Mouse (Mus musculus): ENCODE results near the gene Arhgef3. TPM values are rescaled to one million over a fixed set of nuclear protein-coding genes. Genes with fewer than 3 reads are reported as not detected.
"Not testable (repeated sequence)": the region's sequence is repeated elsewhere in the genome, so short reads cannot be mapped to it uniquely, and the experiment has no call there.

Arhgef3 gene
- polyA plus RNA-seq, 1 experiment, result 48.5 TPM

DNA sequence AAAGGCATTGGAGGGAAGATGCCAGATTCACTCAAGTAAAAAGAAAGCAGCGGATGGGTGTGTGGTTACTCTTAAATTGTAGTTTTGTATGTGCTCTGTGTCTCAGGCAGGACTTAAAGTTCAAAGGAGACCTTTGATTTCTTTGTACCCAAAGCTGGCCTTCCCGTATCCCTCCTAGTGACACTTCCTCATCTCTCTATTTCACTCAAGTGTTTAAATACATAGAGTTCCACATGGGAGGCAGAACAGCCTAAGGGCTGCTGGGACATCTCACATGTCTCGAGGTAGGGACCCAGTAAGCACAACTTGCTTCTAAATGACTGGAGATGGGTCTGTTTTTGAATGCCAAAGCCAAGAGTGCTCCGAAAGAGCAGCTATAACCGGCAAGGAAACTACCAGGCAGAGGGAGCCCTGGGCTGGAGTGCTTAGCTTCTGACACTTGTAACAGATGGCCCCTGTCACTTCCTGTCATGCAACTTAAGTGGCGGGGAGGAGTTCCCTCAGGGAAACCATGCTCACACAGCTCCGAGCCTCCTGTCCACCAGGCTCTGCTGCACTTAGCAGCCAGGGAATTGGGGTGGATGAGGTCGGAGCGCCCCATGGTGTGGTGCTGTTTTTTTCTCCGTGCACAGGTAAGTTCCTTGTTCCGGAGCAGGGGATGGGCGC lies 123.0 kb downstream of the Arhgef3 start:
- TF ChIP-seq POLR2A (IDR thresholded peaks at IDR 0.05; ENCODE audit: borderline replicate concordance, extremely low read depth, low read depth, low read length) (peak; percentile 88; the same call in 1 of the 2 replicates), CTCF (IDR thresholded peaks at IDR 0.05; ENCODE audit: insufficient read depth, low read length) (no peak)
- 22% methylated on average over 12 of the region's 12 CpGs for WGBS
- peak; percentile 52 for DNase-seq
- H3K4me3 ChIP-seq (replicated peaks; ENCODE audit: extremely low read depth, low read depth, low read length), result peak overlapping the region; percentile 83
- H3K4me1 ChIP-seq (ENCODE audit: control insufficient read depth, insufficient read depth, low read length), result peaks cover 18% of the 10 kb centered on the region

DNA sequence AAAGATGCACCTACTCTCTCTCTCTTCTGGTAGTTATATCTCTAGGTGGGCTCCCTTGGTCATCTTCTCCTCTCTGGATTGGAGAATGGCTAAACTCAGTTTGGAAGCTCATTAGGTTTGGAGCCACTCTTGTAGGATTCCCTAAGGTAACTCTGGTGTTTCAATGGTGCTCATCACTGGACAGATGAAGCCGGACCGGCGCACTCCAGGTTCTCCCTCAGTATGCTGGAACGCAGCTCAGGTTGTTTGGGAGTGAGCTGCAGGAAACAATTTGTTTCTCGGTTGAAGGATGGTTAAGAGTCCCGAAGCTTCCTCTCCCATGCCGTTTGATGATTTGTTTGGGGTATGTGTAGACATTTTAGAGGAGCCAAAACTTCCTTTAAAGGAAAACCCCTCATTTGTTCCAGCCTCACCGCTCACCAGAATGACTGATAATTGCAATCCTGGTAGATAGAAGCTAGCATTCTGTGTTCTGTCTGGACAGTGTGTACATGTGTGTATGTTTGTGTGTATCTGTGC lies 124.0 kb downstream of the Arhgef3 start:
- TF ChIP-seq CTCF (IDR thresholded peaks at IDR 0.05; ENCODE audit: insufficient read depth, low read length), result no peak
- TF ChIP-seq POLR2A (IDR thresholded peaks at IDR 0.05; ENCODE audit: borderline replicate concordance, extremely low read depth, low read depth, low read length), result no peak
- no peak for DNase-seq
- peaks cover 22% of the 10 kb centered on the region for H3K4me1 ChIP-seq (ENCODE audit: control insufficient read depth, insufficient read depth, low read length)
- WGBS, result 39% methylated on average over 8 of the region's 8 CpGs
- peak overlapping the region; percentile 83 for H3K4me3 ChIP-seq (replicated peaks; ENCODE audit: extremely low read depth, low read depth, low read length)

DNA sequence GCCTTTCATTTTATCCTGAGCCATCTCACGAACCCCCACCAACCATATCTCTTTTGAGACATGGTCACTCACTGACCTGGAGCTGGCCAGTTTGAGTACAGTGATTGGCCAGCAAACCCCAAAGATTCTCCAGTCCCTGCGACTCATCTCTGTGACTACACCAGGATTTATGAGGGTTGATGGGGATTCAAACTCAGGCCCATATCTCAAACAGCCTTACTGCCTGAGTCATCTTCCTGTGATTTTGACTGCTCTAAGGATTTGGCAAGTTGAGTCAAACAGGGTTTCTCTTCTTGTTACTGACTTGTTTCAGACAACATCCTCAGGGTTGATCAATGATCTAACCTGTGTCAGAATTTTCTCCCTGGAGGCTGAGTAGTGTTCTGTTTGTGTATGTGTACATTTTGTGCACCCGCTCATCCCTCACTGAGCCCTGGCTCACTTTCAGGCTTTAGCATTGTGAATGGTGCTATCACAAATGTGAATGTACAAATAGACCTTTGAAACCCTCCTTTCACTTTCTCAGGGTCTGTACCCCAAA lies 124.9 kb downstream of the Arhgef3 start:
- DNase-seq, result no peak
- 56% methylated on average over 3 of the region's 3 CpGs for WGBS
- Histone ChIP-seq H3K4me3 (replicated peaks; ENCODE audit: extremely low read depth, low read depth, low read length) (peak overlapping the region; percentile 43), H3K4me1 (ENCODE audit: control insufficient read depth, insufficient read depth, low read length) (peaks cover 23% of the 10 kb centered on the region)
- TF ChIP-seq POLR2A (IDR thresholded peaks at IDR 0.05; ENCODE audit: borderline replicate concordance, extremely low read depth, low read depth, low read length), result no peak
- TF ChIP-seq CTCF (IDR thresholded peaks at IDR 0.05; ENCODE audit: insufficient read depth, low read length), result no peak

DNA sequence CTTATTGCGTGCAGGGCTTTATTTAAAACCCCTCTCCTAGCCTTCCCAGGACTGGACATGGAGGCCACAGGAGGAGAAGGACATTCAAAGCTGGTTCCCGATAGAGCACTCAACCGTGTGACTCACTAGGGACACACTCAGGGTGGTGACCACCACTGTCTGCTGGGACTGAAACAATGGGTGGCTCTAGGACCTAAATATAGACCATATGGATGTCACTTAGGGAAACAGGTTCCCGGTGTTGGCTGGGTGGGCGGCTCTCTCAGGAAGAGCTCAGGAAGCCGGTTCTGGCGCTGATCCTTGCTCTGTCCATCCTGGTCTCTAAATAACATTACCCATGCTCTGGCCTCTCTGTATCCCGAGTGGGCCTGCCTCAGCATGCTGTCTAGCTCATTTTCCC lies 127.6 kb downstream of the Arhgef3 start:
- no peak for TF ChIP-seq CTCF (IDR thresholded peaks at IDR 0.05; ENCODE audit: insufficient read depth, low read length)
- TF ChIP-seq POLR2A (IDR thresholded peaks at IDR 0.05; ENCODE audit: borderline replicate concordance, extremely low read depth, low read depth, low read length), result peak; percentile 56; the same call in 1 of the 2 replicates
- DNase-seq, result no peak
- Histone ChIP-seq H3K4me3 (replicated peaks; ENCODE audit: extremely low read depth, low read depth, low read length) (no peak overlapping the region), H3K4me1 (ENCODE audit: control insufficient read depth, insufficient read depth, low read length) (peaks cover 19% of the 10 kb centered on the region)
- WGBS, result 55% methylated on average over 8 of the region's 8 CpGs

DNA sequence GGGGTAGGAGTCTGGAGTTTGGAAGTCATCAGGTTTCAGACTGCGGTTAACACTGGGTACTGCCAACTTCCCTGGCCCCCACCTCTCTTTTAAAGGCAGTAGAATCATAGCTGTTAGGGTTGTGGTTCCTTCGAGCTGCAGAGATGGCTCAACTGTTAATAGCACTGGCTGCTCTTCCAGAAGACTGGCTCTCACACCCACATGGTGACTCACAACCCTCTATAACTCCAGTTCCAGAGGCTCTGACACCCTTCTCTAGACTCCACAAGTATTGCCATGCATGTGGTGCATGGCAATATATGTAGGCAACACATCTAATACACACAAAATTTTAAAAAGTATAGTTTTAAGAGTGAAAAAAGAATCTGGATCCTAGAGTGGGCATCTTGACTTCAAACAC lies 128.1 kb downstream of the Arhgef3 start:
- DNase-seq, result no peak
- WGBS, result 50% methylated on average over 2 of the region's 2 CpGs
- Histone ChIP-seq H3K4me1 (ENCODE audit: control insufficient read depth, insufficient read depth, low read length) (peaks cover 17% of the 10 kb centered on the region), H3K4me3 (replicated peaks; ENCODE audit: extremely low read depth, low read depth, low read length) (no peak overlapping the region)
- TF ChIP-seq POLR2A (IDR thresholded peaks at IDR 0.05; ENCODE audit: borderline replicate concordance, extremely low read depth, low read depth, low read length) (no peak), CTCF (IDR thresholded peaks at IDR 0.05; ENCODE audit: insufficient read depth, low read length) (no peak)

DNA sequence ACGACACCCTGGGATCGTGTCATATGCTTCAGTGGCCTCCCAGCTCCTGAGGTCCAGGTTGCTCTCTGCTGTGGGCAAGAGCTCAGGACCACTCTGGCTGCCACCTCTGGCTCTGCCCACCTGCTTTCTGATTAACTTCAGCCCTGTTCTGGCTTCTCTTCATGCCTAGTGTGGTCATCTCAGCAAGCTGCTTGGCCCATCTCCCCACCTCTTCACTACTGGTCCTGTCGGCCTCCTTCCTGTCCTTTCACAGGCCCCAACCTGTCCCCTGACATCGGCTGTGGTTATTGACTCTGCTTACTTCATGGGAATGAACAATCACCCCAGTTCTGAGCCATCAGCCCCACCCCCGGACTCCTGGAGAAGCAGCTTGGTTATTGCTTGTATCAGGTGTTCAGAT lies 128.9 kb downstream of the Arhgef3 start:
- WGBS, result 66% methylated on average over 5 of the region's 5 CpGs
- TF ChIP-seq CTCF (IDR thresholded peaks at IDR 0.05; ENCODE audit: insufficient read depth, low read length), result no peak
- TF ChIP-seq POLR2A (IDR thresholded peaks at IDR 0.05; ENCODE audit: borderline replicate concordance, extremely low read depth, low read depth, low read length), result no peak
- DNase-seq, result no peak

DNA sequence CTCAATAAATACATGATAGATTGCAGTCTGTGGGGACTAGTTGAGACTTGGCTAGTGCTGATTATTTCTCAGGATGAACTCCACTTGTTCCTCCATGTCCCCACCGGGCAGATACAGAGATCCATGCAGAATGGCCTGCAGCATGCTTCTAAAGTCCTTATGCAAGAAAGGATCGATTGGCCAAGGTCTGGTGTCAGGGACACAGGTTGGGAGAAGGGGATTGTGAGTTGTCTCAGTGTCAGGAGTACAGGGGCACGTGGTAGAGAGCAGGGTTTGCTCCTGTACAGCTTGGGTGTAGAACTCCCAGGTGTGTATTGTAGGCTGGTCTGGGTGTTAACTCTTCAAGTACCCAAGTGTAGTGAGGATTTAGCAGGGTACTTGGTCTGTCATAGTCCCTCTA lies 130.2 kb downstream of the Arhgef3 start:
- H3K4me3 ChIP-seq (replicated peaks; ENCODE audit: extremely low read depth, low read depth, low read length), result no peak overlapping the region
- peaks cover 20% of the 10 kb centered on the region for H3K4me1 ChIP-seq (ENCODE audit: control insufficient read depth, insufficient read depth, low read length)
- WGBS, result 75% methylated on average over 3 of the region's 3 CpGs
- TF ChIP-seq CTCF (IDR thresholded peaks at IDR 0.05; ENCODE audit: insufficient read depth, low read length) (no peak), POLR2A (IDR thresholded peaks at IDR 0.05; ENCODE audit: borderline replicate concordance, extremely low read depth, low read depth, low read length) (no peak)
- no peak for DNase-seq

More for the DNA sequence above, 128.9 kb downstream of the Arhgef3 start:
- H3K4me3 ChIP-seq (replicated peaks; ENCODE audit: extremely low read depth, low read depth, low read length), result no peak overlapping the region
- peaks cover 17% of the 10 kb centered on the region for H3K4me1 ChIP-seq (ENCODE audit: control insufficient read depth, insufficient read depth, low read length)

DNA sequence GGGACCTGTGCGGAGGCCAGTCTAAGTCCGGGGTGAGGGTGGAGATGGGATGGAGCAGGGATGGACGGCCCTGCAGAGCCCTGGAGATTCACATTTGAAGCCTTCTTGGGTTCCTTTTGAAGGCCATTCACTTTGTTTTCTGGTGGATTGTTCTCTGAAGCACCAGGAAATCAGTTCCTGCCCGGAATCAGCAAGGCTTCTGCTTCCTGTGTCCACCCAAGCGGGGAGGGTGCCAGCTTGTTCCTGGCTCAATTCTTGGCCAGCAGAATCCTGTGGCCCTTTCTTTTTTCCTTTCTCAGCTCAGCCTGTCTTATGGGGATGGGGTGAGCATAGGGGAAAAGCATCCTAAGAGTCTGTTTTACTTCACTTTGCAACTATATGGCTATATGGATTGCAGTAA lies 131.7 kb downstream of the Arhgef3 start:
- DNase-seq, result no peak
- TF ChIP-seq CTCF (IDR thresholded peaks at IDR 0.05; ENCODE audit: insufficient read depth, low read length), result no peak
- no peak for TF ChIP-seq POLR2A (IDR thresholded peaks at IDR 0.05; ENCODE audit: borderline replicate concordance, extremely low read depth, low read depth, low read length)
- WGBS, result 50% methylated on average over 5 of the region's 5 CpGs
- Histone ChIP-seq H3K4me1 (ENCODE audit: control insufficient read depth, insufficient read depth, low read length) (peaks cover 20% of the 10 kb centered on the region), H3K4me3 (replicated peaks; ENCODE audit: extremely low read depth, low read depth, low read length) (no peak overlapping the region)

DNA sequence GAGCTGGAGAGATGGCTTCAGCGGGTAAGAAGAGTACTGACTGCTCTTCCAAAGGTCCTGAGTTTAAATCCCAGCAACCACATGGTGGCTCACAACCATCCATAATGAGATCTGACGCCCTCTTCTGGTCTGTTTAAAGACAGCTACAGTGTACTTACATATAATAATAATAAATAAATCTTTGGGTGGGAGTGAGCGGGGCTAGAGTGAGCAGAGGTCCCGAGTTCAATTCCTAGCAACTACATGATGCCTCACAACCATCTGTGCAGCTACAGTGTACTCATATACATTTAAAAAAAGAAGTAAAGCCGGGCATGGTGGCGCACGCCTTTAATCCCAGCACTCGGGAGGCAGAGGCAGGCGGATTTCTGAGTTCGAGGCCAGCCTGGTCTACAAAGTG lies 132.2 kb downstream of the Arhgef3 start:
- WGBS, result 89% methylated on average over 10 of the region's 10 CpGs
- not testable (repeated sequence) for H3K4me3 ChIP-seq (replicated peaks; ENCODE audit: extremely low read depth, low read depth, low read length); DNase-seq
- H3K4me1 ChIP-seq (ENCODE audit: control insufficient read depth, insufficient read depth, low read length), result peaks cover 21% of the 10 kb centered on the region

DNA sequence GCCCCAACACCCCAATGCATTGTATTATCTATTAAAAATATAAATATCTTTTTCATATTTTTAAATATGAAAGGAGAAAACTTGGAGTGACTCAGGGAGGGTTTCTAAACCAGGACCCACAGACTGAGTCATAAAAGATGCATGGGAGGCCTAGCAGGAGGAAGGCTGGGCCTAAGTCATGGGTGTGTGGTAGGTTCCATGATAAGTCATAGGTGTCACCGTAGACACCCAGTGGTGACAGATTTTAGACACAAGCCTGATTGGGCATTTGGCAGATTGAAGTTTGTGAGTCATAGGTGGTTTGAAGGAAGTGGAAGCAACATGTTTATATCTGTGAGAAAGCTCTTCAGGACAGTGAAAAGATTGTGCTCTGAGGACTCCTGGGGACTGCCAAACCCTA lies 134.4 kb downstream of the Arhgef3 start:
- Histone ChIP-seq H3K4me1 (ENCODE audit: control insufficient read depth, insufficient read depth, low read length) (peaks cover 15% of the 10 kb centered on the region), H3K4me3 (replicated peaks; ENCODE audit: extremely low read depth, low read depth, low read length) (no peak overlapping the region)
- no peak for DNase-seq
- no peak for TF ChIP-seq CTCF (IDR thresholded peaks at IDR 0.05; ENCODE audit: insufficient read depth, low read length)
- no peak for TF ChIP-seq POLR2A (IDR thresholded peaks at IDR 0.05; ENCODE audit: borderline replicate concordance, extremely low read depth, low read depth, low read length)
- 54% methylated on average over 1 of the region's 1 CpGs for WGBS

Data from lung, adult 2 months (tissue).